Mouse (Mus musculus): ENCODE measurements around the gene Cped1. TPM values are rescaled to one million over a fixed set of nuclear protein-coding genes. Genes with fewer than 3 reads are reported as not detected.

Gene Cped1
- total and polyA plus RNA-seq, 2 experiments from 2014 or later = 2.5 to 4.4 TPM

DNA sequence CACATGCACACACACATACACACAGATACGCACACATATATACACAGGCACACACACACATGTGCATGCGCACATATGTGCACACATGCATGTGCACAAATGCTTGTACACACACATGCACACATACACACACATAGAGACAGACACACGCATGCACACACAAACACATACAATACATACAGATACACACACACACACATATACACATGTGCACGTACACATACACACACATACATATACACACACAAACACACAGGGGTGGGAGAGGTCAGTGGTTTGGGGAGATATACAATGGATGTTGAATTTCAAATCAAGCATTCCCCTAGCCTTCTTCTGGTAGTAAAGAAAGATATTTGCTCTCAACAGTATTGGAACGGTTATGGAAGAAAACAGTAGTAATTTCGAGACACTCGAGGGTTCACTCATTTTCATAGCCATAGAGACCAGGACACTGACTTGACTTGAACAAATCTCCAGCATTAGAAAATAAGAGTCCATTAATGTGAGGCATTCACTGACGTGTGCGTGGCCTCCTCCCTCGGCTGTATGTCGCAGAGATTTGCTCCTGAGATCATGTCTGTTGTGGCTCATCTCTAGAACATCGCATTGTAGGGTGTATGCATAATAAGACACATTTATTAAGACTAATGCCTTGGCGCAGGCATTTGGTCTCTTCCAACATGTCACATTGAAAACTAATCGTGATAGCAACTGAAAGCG is 85.0 kb downstream of the Cped1 start:
- ATAC-seq (ENCODE audit: low FRiP score) = peak; percentile 38; the same call in 1 of the 2 replicates
- TF ChIP-seq CTCF (IDR thresholded peaks at IDR 0.05) = no peak
- no peaks in the 10 kb centered on the region for H3K4me1 ChIP-seq (ENCODE audit: insufficient read depth, low read length)
- DNase-seq (ENCODE audit: low spot score) = peak; percentile 17
- 0 out of 2 replicates have a peak overlapping the region, but pooled peaks have one; percentile 8 for H3K9ac ChIP-seq (replicated peaks; ENCODE audit: low read length, poor library complexity, severe bottlenecking)
- H3K4me3 ChIP-seq (ENCODE audit: low read depth, low read length) = no peak overlapping the region
- no peaks in the 10 kb centered on the region for H3K36me3 ChIP-seq (ENCODE audit: insufficient read depth, low read length)
- H3K27ac ChIP-seq (ENCODE audit: low read depth, low read length) = no peak overlapping the region
- H3K27me3 ChIP-seq (ENCODE audit: insufficient read depth, low read length) = no peaks in the 10 kb centered on the region
- no peaks in the 10 kb centered on the region for H3K9me3 ChIP-seq (ENCODE audit: low read length)
- peak overlapping the region; percentile 39 for H3K4me2 ChIP-seq (ENCODE audit: low read depth, low read length, poor library complexity, severe bottlenecking)
- 77% methylated on average over 15 of the region's 15 CpGs for WGBS

DNA sequence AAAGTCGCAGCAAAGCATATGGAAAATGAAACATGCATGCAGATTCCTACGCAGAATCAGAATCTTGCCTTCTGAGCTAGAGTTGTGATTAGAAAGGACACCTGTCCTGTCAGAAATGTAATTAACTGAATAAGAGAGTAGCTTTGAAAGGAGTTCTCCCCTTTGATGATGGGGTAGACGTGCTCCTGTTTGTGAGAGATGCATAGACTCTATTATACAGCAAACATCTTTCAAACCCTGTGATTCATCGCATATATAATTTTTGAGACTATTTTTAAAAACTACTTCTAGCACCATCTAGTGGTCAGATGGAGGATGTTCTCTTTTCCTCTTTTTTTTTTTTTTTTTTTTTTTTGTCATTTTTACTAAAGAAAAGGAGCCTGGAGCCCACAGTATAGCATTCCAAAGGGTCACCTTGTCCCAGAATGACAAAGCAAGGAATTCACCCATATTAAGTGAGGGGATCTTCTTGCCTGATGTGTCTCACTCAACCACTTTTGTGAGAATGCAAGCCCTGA is 85.7 kb downstream of the Cped1 start:
- Histone ChIP-seq H3K36me3 (ENCODE audit: insufficient read depth, low read length) (no peaks in the 10 kb centered on the region), H3K4me2 (ENCODE audit: low read depth, low read length, poor library complexity, severe bottlenecking) (peak overlapping the region; percentile 39), H3K27ac (ENCODE audit: low read depth, low read length) (no peak overlapping the region), H3K9me3 (ENCODE audit: low read length) (no peaks in the 10 kb centered on the region), H3K4me3 (ENCODE audit: low read depth, low read length) (no peak overlapping the region), H3K9ac (replicated peaks; ENCODE audit: low read length, poor library complexity, severe bottlenecking) (0 out of 2 replicates have a peak overlapping the region, but pooled peaks have one; percentile 8), H3K27me3 (ENCODE audit: insufficient read depth, low read length) (no peaks in the 10 kb centered on the region), H3K4me1 (ENCODE audit: insufficient read depth, low read length) (no peaks in the 10 kb centered on the region)
- 27% methylated on average over 4 of the region's 4 CpGs for WGBS
- ATAC-seq (ENCODE audit: low FRiP score) (peak; percentile 56; the same call in 1 of the 2 replicates), DNase-seq (ENCODE audit: low spot score) (peak; percentile 55)
- peak; percentile 77 for TF ChIP-seq CTCF (IDR thresholded peaks at IDR 0.05)

DNA sequence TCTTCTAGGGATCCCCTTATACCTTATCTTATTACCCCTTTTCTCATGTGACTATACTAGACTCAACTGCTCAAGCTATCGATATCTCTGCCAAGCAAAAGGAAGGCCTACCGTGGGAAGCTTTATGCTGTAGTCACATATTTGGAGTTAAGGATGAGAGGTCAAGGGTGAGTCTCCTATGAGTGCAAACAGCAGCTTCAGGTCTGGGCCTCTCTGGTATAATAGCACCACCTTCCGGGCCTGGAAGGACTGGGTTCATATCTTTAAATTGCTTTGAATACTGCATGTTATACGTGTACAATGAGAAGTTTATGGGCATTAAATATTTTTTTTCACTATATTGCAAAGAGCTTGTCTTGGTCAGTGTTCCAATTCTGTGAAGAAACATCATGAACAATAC is 87.0 kb downstream of the Cped1 start:
- no peaks in the 10 kb centered on the region for H3K27me3 ChIP-seq (ENCODE audit: insufficient read depth, low read length)
- ATAC-seq (ENCODE audit: low FRiP score) = no peak
- 77% methylated on average over 4 of the region's 4 CpGs for WGBS

DNA sequence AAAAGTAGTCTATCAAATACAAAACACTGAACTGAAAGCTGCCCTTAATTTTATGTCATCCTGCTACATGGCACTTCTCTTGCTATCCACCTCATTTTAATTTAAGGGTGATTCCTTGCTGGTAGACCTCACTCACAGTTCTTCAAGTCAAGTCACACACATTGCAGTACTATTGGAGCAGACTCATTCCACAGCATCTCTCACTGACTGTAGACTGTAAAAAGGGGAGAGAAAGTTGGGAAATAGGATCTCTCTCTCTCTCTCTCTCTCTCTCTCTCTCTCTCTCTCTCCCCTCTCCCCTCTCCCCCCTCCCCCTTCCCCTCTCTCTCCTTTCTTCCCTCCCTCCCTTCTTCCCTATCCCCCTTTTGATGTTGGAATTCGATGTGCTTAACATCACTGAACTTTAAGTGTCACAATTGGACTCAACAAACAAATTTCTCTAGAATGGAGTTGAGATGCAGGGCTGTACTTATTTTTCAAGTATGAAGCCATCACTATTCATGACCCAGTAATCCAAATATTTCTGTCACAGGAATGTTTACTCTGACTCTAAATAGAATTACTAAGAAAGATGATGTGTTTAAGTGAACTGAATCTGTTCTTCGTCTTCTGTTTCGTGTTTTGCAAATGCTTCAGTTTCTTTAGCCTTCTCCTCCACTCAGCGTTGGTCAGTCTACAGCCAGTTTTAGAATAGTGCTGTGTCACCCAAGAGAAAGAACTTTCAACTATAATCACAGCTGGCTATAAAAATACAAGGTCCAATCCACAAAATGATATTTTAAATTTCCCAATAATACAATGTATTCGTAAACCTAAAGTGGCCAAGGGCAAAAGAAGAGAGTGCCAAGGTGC is 88.7 kb downstream of the Cped1 start:
- Histone ChIP-seq H3K27me3 (ENCODE audit: insufficient read depth, low read length) (no peaks in the 10 kb centered on the region), H3K27ac (ENCODE audit: low read depth, low read length) (no peak overlapping the region), H3K4me1 (ENCODE audit: insufficient read depth, low read length) (no peaks in the 10 kb centered on the region), H3K4me3 (ENCODE audit: low read depth, low read length) (no peak overlapping the region), H3K9ac (replicated peaks; ENCODE audit: low read length, poor library complexity, severe bottlenecking) (no peak overlapping the region), H3K4me2 (ENCODE audit: low read depth, low read length, poor library complexity, severe bottlenecking) (no peak overlapping the region), H3K36me3 (ENCODE audit: insufficient read depth, low read length) (no peaks in the 10 kb centered on the region), H3K9me3 (ENCODE audit: low read length) (no peaks in the 10 kb centered on the region)
- WGBS = 85% methylated on average over 5 of the region's 5 CpGs
- no peak for DNase-seq (ENCODE audit: low spot score)
- TF ChIP-seq CTCF (IDR thresholded peaks at IDR 0.05) = no peak
- no peak for ATAC-seq (ENCODE audit: low FRiP score)

More for the DNA sequence above, 87.0 kb downstream of the Cped1 start:
- H3K27ac ChIP-seq (ENCODE audit: low read depth, low read length) = no peak overlapping the region
- H3K4me1 ChIP-seq (ENCODE audit: insufficient read depth, low read length) = no peaks in the 10 kb centered on the region
- H3K4me2 ChIP-seq (ENCODE audit: low read depth, low read length, poor library complexity, severe bottlenecking) = no peak overlapping the region
- TF ChIP-seq CTCF (IDR thresholded peaks at IDR 0.05) = 0 out of 2 replicates have a peak, but pooled peaks have one; percentile 5
- no peak overlapping the region for H3K9ac ChIP-seq (replicated peaks; ENCODE audit: low read length, poor library complexity, severe bottlenecking)
- H3K4me3 ChIP-seq (ENCODE audit: low read depth, low read length) = no peak overlapping the region
- H3K36me3 ChIP-seq (ENCODE audit: insufficient read depth, low read length) = no peaks in the 10 kb centered on the region
- DNase-seq (ENCODE audit: low spot score) = no peak
- no peaks in the 10 kb centered on the region for H3K9me3 ChIP-seq (ENCODE audit: low read length)

DNA sequence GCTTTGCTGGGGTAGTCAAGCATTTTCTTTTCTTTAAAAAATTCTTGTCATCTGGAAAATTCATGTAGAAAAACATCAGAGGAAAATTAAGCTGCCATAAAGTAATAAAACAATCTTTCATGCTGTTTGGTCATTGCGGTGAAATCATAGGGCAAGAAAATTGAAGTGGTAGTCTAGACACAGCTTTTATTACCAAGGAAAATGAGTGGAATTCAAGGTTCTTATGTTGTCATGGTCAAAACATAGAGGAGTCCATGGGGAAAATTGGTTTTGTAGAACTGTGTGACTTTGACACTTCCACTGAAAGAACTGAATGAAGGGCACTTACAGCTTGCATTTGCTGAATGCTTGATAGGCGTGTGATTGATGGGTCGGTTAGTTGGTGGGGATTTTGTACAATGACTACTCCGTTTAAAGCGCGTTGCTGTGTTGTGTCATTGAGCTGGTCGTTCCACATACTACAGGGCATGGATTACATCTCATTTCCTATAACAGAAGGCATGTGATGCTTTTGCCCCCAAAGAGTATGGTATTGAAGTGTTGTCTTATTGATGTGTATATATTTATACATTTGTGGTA is 93.1 kb downstream of the Cped1 start:
- ATAC-seq (ENCODE audit: low FRiP score) (no peak), DNase-seq (ENCODE audit: low spot score) (no peak)
- Histone ChIP-seq H3K4me3 (ENCODE audit: low read depth, low read length) (no peak overlapping the region), H3K27me3 (ENCODE audit: insufficient read depth, low read length) (no peaks in the 10 kb centered on the region), H3K9me3 (ENCODE audit: low read length) (no peaks in the 10 kb centered on the region), H3K36me3 (ENCODE audit: insufficient read depth, low read length) (no peaks in the 10 kb centered on the region), H3K4me1 (ENCODE audit: insufficient read depth, low read length) (no peaks in the 10 kb centered on the region), H3K27ac (ENCODE audit: low read depth, low read length) (no peak overlapping the region), H3K9ac (replicated peaks; ENCODE audit: low read length, poor library complexity, severe bottlenecking) (no peak overlapping the region), H3K4me2 (ENCODE audit: low read depth, low read length, poor library complexity, severe bottlenecking) (no peak overlapping the region)
- 58% methylated on average over 7 of the region's 7 CpGs for WGBS
- TF ChIP-seq CTCF (IDR thresholded peaks at IDR 0.05) = no peak
